Mouse (Mus musculus) stomach, embryonic 15.5 days (tissue): ENCODE data around the gene Tnfsf12. TPM values are rescaled to one million over a fixed set of nuclear protein-coding genes. Genes with fewer than 3 reads are reported as not detected.

Experiments
- ATAC-seq: fragments of 200-750 bp; cut with Nextera tagmentation; 2 replicates; pipeline ENCODE4 v1.8.0; 2017; ENCODE audit warnings: low read depth, moderate number of reproducible peaks, moderate TSS enrichment; ENCODE audit not compliant: insufficient read depth, low FRiP score
- H3K27ac ChIP-seq: fragments of 300-500 bp; sonication (generic); 2 replicates; pipeline ENCODE4 v1.5.1; 2015; ENCODE audit warnings: mild to moderate bottlenecking, inconsistent platforms
- H3K27me3 ChIP-seq: fragments of 300-500 bp; sonication (generic); replicated peaks from 2 replicates; pipeline ENCODE4 v1.6.1; 2015; ENCODE audit warnings: inconsistent platforms
- H3K36me3 ChIP-seq: fragments of 300-500 bp; sonication (generic); 2 replicates; pipeline ENCODE4 v1.6.1; 2015; ENCODE audit warnings: inconsistent platforms
- H3K4me1 ChIP-seq: fragments of 300-500 bp; sonication (generic); 2 replicates; pipeline ENCODE4 v1.6.1; 2015; ENCODE audit warnings: inconsistent platforms
- H3K4me2 ChIP-seq: fragments of 300-500 bp; sonication (generic); 2 replicates; pipeline ENCODE4 v1.6.1; 2015; ENCODE audit warnings: mild to moderate bottlenecking, inconsistent platforms
- H3K4me3 ChIP-seq: fragments of 300-500 bp; sonication (generic); replicated peaks from 2 replicates; pipeline ENCODE4 v1.5.1; 2015; ENCODE audit warnings: inconsistent platforms
- H3K9ac ChIP-seq: fragments of 300-500 bp; sonication (generic); 2 replicates; pipeline ENCODE4 v1.6.1; 2015; ENCODE audit warnings: inconsistent platforms
- H3K9me3 ChIP-seq: fragments of 300-500 bp; sonication (generic); 2 replicates; pipeline ENCODE4 v1.6.1; 2016; ENCODE audit warnings: inconsistent platforms
- WGBS: fragments of 180-500 bp; shearing (Covaris S2); methylation state at CpG from one replicate; pipeline ENCODE4 v1.1.7; 2015; 5-methylcytosine and 5-hydroxymethylcytosine counted together
- polyA plus RNA-seq: library from polyadenylated mRNA; unstranded; fragments of >200 nt; fragmentation: Nextera tagmentation; extraction: Ambion mirVana; gene quantifications from 2 replicates; pipeline ENCODE4 v1.2.1, GENCODE M21; 2015

Gene Tnfsf12
- polyA plus RNA-seq, 1 experiment from 2014 or later, result 8.9 TPM

GRCm38 (mm10) chr11:69684936-69685335, 10.7 kb downstream of the Tnfsf12 start:
- no peaks in the 10 kb centered on the region for H3K9me3 ChIP-seq
- H3K27ac ChIP-seq, result peak overlapping the region; percentile 80; the same call in 1 of the 2 replicates
- 0 out of 2 replicates have a peak, but pooled peaks cover 3% of the 10 kb centered on the region for H3K36me3 ChIP-seq
- H3K27me3 ChIP-seq, result no peaks in the 10 kb centered on the region
- WGBS, result 90% methylated on average over 6 of the region's 6 CpGs
- no peak for ATAC-seq
- H3K9ac ChIP-seq, result no peak overlapping the region
- H3K4me1 ChIP-seq, result peaks cover 44% of the 10 kb centered on the region
- H3K4me2 ChIP-seq, result no peak overlapping the region
- no peak overlapping the region for H3K4me3 ChIP-seq

GRCm38 (mm10) chr11:69684128-69684745, 11.4 kb downstream of the Tnfsf12 start:
- H3K9me3 ChIP-seq, result no peaks in the 10 kb centered on the region
- no peaks in the 10 kb centered on the region for H3K27me3 ChIP-seq
- H3K4me2 ChIP-seq, result no peak overlapping the region
- no peak overlapping the region for H3K27ac ChIP-seq
- 72% methylated on average over 12 of the region's 12 CpGs for WGBS
- H3K9ac ChIP-seq, result no peak overlapping the region
- peaks cover 48% of the 10 kb centered on the region for H3K4me1 ChIP-seq
- 0 out of 2 replicates have a peak, but pooled peaks cover 3% of the 10 kb centered on the region for H3K36me3 ChIP-seq
- H3K4me3 ChIP-seq, result no peak overlapping the region
- no peak for ATAC-seq

- Histone ChIP-seq H3K9ac (no peak overlapping the region), H3K9me3 (no peaks in the 10 kb centered on the region), H3K36me3 (peaks cover 7% of the 10 kb centered on the region; the same call in 1 of the 2 replicates), H3K4me2 (no peak overlapping the region), H3K27me3 (no peaks in the 10 kb centered on the region), H3K4me3 (0 out of 2 replicates have a peak overlapping the region, but pooled peaks have one; percentile 92), H3K27ac (peak overlapping the region; percentile 80), H3K4me1 (peaks cover 48% of the 10 kb centered on the region)
- WGBS, result 70% methylated on average over 7 of the region's 7 CpGs
- ATAC-seq, result no peak
Measured at GRCm38 (mm10) chr11:69683576-69683975, 12.1 kb downstream of the Tnfsf12 start.

GRCm38 (mm10) chr11:69682840-69683533, 12.7 kb downstream of the Tnfsf12 start:
- no peaks in the 10 kb centered on the region for H3K27me3 ChIP-seq
- ATAC-seq, result no peak
- no peaks in the 10 kb centered on the region for H3K9me3 ChIP-seq
- H3K36me3 ChIP-seq, result peaks cover 12% of the 10 kb centered on the region
- H3K9ac ChIP-seq, result peak overlapping the region; percentile 16; the same call in 1 of the 2 replicates
- peaks cover 48% of the 10 kb centered on the region for H3K4me1 ChIP-seq
- WGBS, result 13% methylated on average over 12 of the region's 12 CpGs
- H3K4me3 ChIP-seq, result peak overlapping the region; percentile 92
- peak overlapping the region; percentile 87 for H3K4me2 ChIP-seq
- peak overlapping the region; percentile 98 for H3K27ac ChIP-seq

- H3K9me3 ChIP-seq, result no peaks in the 10 kb centered on the region
- peak overlapping the region; percentile 92 for H3K4me3 ChIP-seq
- H3K27ac ChIP-seq, result peak overlapping the region; percentile 98
- H3K4me2 ChIP-seq, result peak overlapping the region; percentile 87
- H3K36me3 ChIP-seq, result peaks cover 14% of the 10 kb centered on the region
- H3K27me3 ChIP-seq, result no peaks in the 10 kb centered on the region
- H3K4me1 ChIP-seq, result peaks cover 48% of the 10 kb centered on the region
- 20% methylated on average over 24 of the region's 24 CpGs for WGBS
- peak overlapping the region; percentile 46 for H3K9ac ChIP-seq
- ATAC-seq, result no peak
Measured at GRCm38 (mm10) chr11:69682209-69682839, 13.3 kb downstream of the Tnfsf12 start.

GRCm38 (mm10) chr11:69681314-69682208, 14.1 kb downstream of the Tnfsf12 start, which contains the start of gene Senp3:
Gene Senp3, minus strand, starts transcription at chr11:69682084.
- Histone ChIP-seq H3K9ac (peak within 1 kb of the TSS; percentile 87), H3K9me3 (no peaks in the 10 kb centered on the region), H3K4me1 (peaks cover 45% of the 10 kb centered on the region), H3K36me3 (peaks cover 16% of the 10 kb centered on the region), H3K27ac (peak within 1 kb of the TSS; percentile 98), H3K27me3 (no peaks in the 10 kb centered on the region), H3K4me2 (peak within 1 kb of the TSS; percentile 87), H3K4me3 (peak within 1 kb of the TSS; percentile 92)
- WGBS, result under 1% methylated on average over 80 of the region's 80 CpGs
- ATAC-seq, result peak; percentile 94

- 89% methylated on average over 30 of the region's 30 CpGs for WGBS
- peak overlapping the region; percentile 87; the same call in 1 of the 2 replicates for H3K9ac ChIP-seq
- H3K27me3 ChIP-seq, result no peaks in the 10 kb centered on the region
- peaks cover 33% of the 10 kb centered on the region for H3K4me1 ChIP-seq
- H3K36me3 ChIP-seq, result peaks cover 28% of the 10 kb centered on the region
- no peaks in the 10 kb centered on the region for H3K9me3 ChIP-seq
- peak overlapping the region; percentile 87 for H3K4me2 ChIP-seq
- no peak overlapping the region for H3K27ac ChIP-seq
- H3K4me3 ChIP-seq, result peak overlapping the region; percentile 92
- no peak for ATAC-seq
Measured at GRCm38 (mm10) chr11:69680136-69680855, 15.4 kb downstream of the Tnfsf12 start.

- no peaks in the 10 kb centered on the region for H3K9me3 ChIP-seq
- no peaks in the 10 kb centered on the region for H3K27me3 ChIP-seq
- H3K27ac ChIP-seq, result no peak overlapping the region
- H3K36me3 ChIP-seq, result peaks cover 36% of the 10 kb centered on the region
- peaks cover 29% of the 10 kb centered on the region for H3K4me1 ChIP-seq
- 94% methylated on average over 2 of the region's 2 CpGs for WGBS
- H3K9ac ChIP-seq, result no peak overlapping the region
- no peak for ATAC-seq
- no peak overlapping the region for H3K4me2 ChIP-seq
- no peak overlapping the region for H3K4me3 ChIP-seq
Measured at GRCm38 (mm10) chr11:69679144-69679543, 16.5 kb downstream of the Tnfsf12 start.

GRCm38 (mm10) chr11:69672211-69672706, 23.4 kb downstream of the Tnfsf12 start, which contains the start of gene Eif4a1:
Gene Eif4a1, minus strand, starts transcription at chr11:69672423.
- Histone ChIP-seq H3K4me3 (peak within 1 kb of the TSS; percentile 99), H3K27ac (peak within 1 kb of the TSS; percentile 98), H3K36me3 (peaks cover 54% of the 10 kb centered on the region), H3K27me3 (no peaks in the 10 kb centered on the region), H3K9ac (peak within 1 kb of the TSS; percentile 98), H3K4me2 (peak within 1 kb of the TSS; percentile 84), H3K9me3 (no peaks in the 10 kb centered on the region), H3K4me1 (peaks cover 10% of the 10 kb centered on the region)
- peak; percentile 98 for ATAC-seq
- WGBS, result under 1% methylated on average over 36 of the region's 36 CpGs

- ATAC-seq, result peak; percentile 5; the same call in 1 of the 2 replicates
Measured at GRCm38 (mm10) chr11:69671726-69672124, 23.9 kb downstream of the Tnfsf12 start.

More at GRCm38 (mm10) chr11:69671726-69672124, 23.9 kb downstream of the Tnfsf12 start:
- Histone ChIP-seq H3K9me3 (no peaks in the 10 kb centered on the region), H3K36me3 (peaks cover 54% of the 10 kb centered on the region), H3K27me3 (no peaks in the 10 kb centered on the region), H3K27ac (peak overlapping the region; percentile 98), H3K4me1 (peaks cover 10% of the 10 kb centered on the region), H3K4me3 (peak overlapping the region; percentile 99), H3K9ac (peak overlapping the region; percentile 98), H3K4me2 (peak overlapping the region; percentile 84)
- WGBS, result under 1% methylated on average over 43 of the region's 43 CpGs
